ENCODE assay signal across 8 mouse cellular contexts in the genomic region with DNA sequence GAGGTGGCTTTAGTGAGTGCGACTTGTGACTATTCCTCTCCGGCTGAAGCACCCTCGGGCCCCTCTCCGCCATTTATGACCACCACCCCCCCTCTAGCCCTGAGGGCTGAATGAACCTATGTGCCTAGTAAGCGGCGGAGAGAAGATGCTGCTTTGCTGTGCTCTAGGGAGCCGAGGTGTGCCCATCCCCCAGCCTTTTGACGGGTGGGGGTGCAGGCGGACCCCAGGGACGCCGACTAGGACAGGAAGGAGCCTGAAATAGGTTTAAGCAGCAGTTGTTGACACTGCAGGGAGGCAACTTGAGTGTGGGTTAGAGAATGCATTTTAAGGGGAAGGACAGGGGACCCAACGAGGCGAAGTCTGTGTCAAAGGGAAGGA. TPM values are rescaled to one million over a fixed set of nuclear protein-coding genes. Genes with fewer than 3 reads are reported as not detected.
DNase-seq lines count a peak whose midpoint lies in the region; ATAC-seq and TF ChIP-seq lines count a peak whose summit lies in the region.

No protein-coding gene starts in this region.

- no peak for ATAC-seq in limb, embryonic 11.5 days (ENCODE audit: insufficient number of reproducible peaks, low FRiP score, low TSS enrichment, low read depth)
- ATAC-seq in neural tube, embryonic 14.5 days (ENCODE audit: low read depth) = no peak

- H3K27me3 ChIP-seq in testis, adult 2 months (ENCODE audit: control insufficient read depth, insufficient read depth, low read length) = no peaks in the 10 kb centered on the region
- H3K27me3 ChIP-seq in limb, embryonic 11.5 days (ENCODE audit: control insufficient read depth, insufficient read depth, low read length) = peaks cover 60% of the 10 kb centered on the region
- peaks cover 45% of the 10 kb centered on the region for H3K27me3 ChIP-seq in neural tube, embryonic 14.5 days (ENCODE audit: control insufficient read depth, insufficient read depth, low read length)

- WGBS in limb, embryonic 11.5 days = under 1% methylated on average over 13 of the region's 13 CpGs
- under 1% methylated on average over 13 of the region's 13 CpGs for WGBS in neural tube, embryonic 14.5 days

- TF ChIP-seq CTCF in testis, adult 2 months (IDR thresholded peaks at IDR 0.05; ENCODE audit: control insufficient read depth, insufficient read depth, insufficient replicate concordance, low read depth, low read length) = no peak

- TF ChIP-seq POLR2A in testis, adult 2 months (IDR thresholded peaks at IDR 0.05; ENCODE audit: control insufficient read depth, low read depth, low read length) = no peak

- peak overlapping the region; percentile 67 for H3K4me3 ChIP-seq in testis, adult 2 months (ENCODE audit: control insufficient read depth, low read depth, low read length)
- peak overlapping the region; percentile 45 for H3K4me3 ChIP-seq in limb, embryonic 11.5 days (ENCODE audit: low read depth, low read length)
- H3K4me3 ChIP-seq in neural tube, embryonic 14.5 days (ENCODE audit: low read depth, low read length) = peak overlapping the region; percentile 31

- peaks cover 38% of the 10 kb centered on the region for H3K4me1 ChIP-seq in testis, adult 2 months (ENCODE audit: control insufficient read depth, insufficient read depth, low read length)
- H3K4me1 ChIP-seq in limb, embryonic 11.5 days (ENCODE audit: control insufficient read depth, insufficient read depth, low read length) = peaks cover 31% of the 10 kb centered on the region
- H3K4me1 ChIP-seq in neural tube, embryonic 14.5 days (ENCODE audit: control insufficient read depth, insufficient read depth, low read length) = peaks cover 19% of the 10 kb centered on the region

- peak overlapping the region; percentile 47 for H3K9ac ChIP-seq in limb, embryonic 11.5 days (ENCODE audit: low read length)
- peak overlapping the region; percentile 37; the same call in 1 of the 2 replicates for H3K9ac ChIP-seq in neural tube, embryonic 14.5 days (replicated peaks; ENCODE audit: low read depth, low read length)

- H3K4me2 ChIP-seq in limb, embryonic 11.5 days (ENCODE audit: low read depth, severe bottlenecking) = peak overlapping the region; percentile 82
- H3K4me2 ChIP-seq in neural tube, embryonic 14.5 days (ENCODE audit: low read depth, low read length) = peak overlapping the region; percentile 73

- DNase-seq in adrenal gland, postnatal 10 days = peak; percentile 48
- DNase-seq in adrenal gland, adult 2 months = no peak
- DNase-seq in testis, postnatal 14 days (ENCODE audit: low spot score) = no peak
- DNase-seq in limb, embryonic 11.5 days (ENCODE audit: low spot score) = no peak
- no peak for DNase-seq in frontal cortex, postnatal 25 days (ENCODE audit: low spot score in 2 of 2)
- no peak for DNase-seq in kidney, adult 18-20 months

- H3K36me3 ChIP-seq in testis, adult 2 months (ENCODE audit: control insufficient read depth, insufficient read depth, low read length) = no peaks in the 10 kb centered on the region
- H3K36me3 ChIP-seq in limb, embryonic 11.5 days (ENCODE audit: control insufficient read depth, insufficient read depth, low read length) = no peaks in the 10 kb centered on the region
- no peaks in the 10 kb centered on the region for H3K36me3 ChIP-seq in neural tube, embryonic 14.5 days (ENCODE audit: control insufficient read depth, insufficient read depth, low read length)

- no peaks in the 10 kb centered on the region for H3K9me3 ChIP-seq in limb, embryonic 11.5 days (ENCODE audit: control insufficient read depth, low read length)
- H3K9me3 ChIP-seq in neural tube, embryonic 14.5 days (ENCODE audit: control insufficient read depth, low read length) = no peaks in the 10 kb centered on the region

- peak overlapping the region; percentile 28; the same call in 1 of the 2 replicates for H3K27ac ChIP-seq in testis, adult 2 months (ENCODE audit: control insufficient read depth, insufficient read depth, low read depth, low read length)
- H3K27ac ChIP-seq in limb, embryonic 11.5 days (replicated peaks; ENCODE audit: low read depth, low read length) = no peak overlapping the region
- no peak overlapping the region for H3K27ac ChIP-seq in neural tube, embryonic 14.5 days (ENCODE audit: low read depth, low read length)

RNA-seq across cellular contexts. Expression of gene Bahd1, which starts 3.3 kb away (rescaled TPM):
- 10 to 100 TPM; 30.1 to 37.9 TPM for total RNA-seq in adrenal gland, postnatal 10 days (2021)
- 10 to 100 TPM; 36.5 to 46.0 TPM for total RNA-seq in adrenal gland, adult 2 months (2021)
- 59.5 and 60.3 TPM in 2 replicates for polyA plus RNA-seq in adrenal gland, adult 2 months (2012; rRNA removed)
- 10.0 and 12.8 TPM in 2 replicates for polyA plus RNA-seq in testis, adult 2 months (2012; rRNA removed)
- polyA plus RNA-seq in limb, embryonic 11.5 days (2014; fragmentation: Nextera tagmentation; extraction: Ambion mirVana) = 0.84 and 0.91 TPM in 2 replicates
- 1.8 and 2.2 TPM in 2 replicates for polyA plus RNA-seq in neural tube, embryonic 14.5 days (2014; fragmentation: Nextera tagmentation; extraction: Ambion mirVana)

RNA-seq across cellular contexts. Expression of gene Chst14, which starts 29.4 kb away (rescaled TPM):
- 10 to 100 TPM; 11.2 to 15.0 TPM for total RNA-seq in adrenal gland, postnatal 10 days (2021)
- 10 to 100 TPM in 1 of 2 experiments, 1 to 10 TPM in 1; 7.8 to 15.7 TPM for total RNA-seq in adrenal gland, adult 2 months (2021)
- 21.6 and 22.0 TPM in 2 replicates for polyA plus RNA-seq in adrenal gland, adult 2 months (2012; rRNA removed)
- 1.0 and 1.3 TPM in 2 replicates for polyA plus RNA-seq in testis, adult 2 months (2012; rRNA removed)
- polyA plus RNA-seq in limb, embryonic 11.5 days (2014; fragmentation: Nextera tagmentation; extraction: Ambion mirVana) = 34.9 and 35.5 TPM in 2 replicates
- polyA plus RNA-seq in neural tube, embryonic 14.5 days (2014; fragmentation: Nextera tagmentation; extraction: Ambion mirVana) = 3.5 and 8.5 TPM in 2 replicates

RNA-seq across cellular contexts. Expression of gene Ivd, which starts 35.1 kb away (rescaled TPM):
- 100 to 1,000 TPM; 157 to 177 TPM for total RNA-seq in adrenal gland, postnatal 10 days (2021)
- 100 to 1,000 TPM; 245 to 355 TPM for total RNA-seq in adrenal gland, adult 2 months (2021)
- 205 and 242 TPM in 2 replicates for polyA plus RNA-seq in adrenal gland, adult 2 months (2012; rRNA removed)
- polyA plus RNA-seq in testis, adult 2 months (2012; rRNA removed) = 22.2 and 41.3 TPM in 2 replicates
- 75.1 and 75.4 TPM in 2 replicates for polyA plus RNA-seq in limb, embryonic 11.5 days (2014; fragmentation: Nextera tagmentation; extraction: Ambion mirVana)
- polyA plus RNA-seq in neural tube, embryonic 14.5 days (2014; fragmentation: Nextera tagmentation; extraction: Ambion mirVana) = 37.7 and 41.2 TPM in 2 replicates
